Mouse (Mus musculus) lung, postnatal 0 days (tissue): ENCODE data around the gene Ttc38. TPM values are rescaled to one million over a fixed set of nuclear protein-coding genes. Genes with fewer than 3 reads are reported as not detected.

Experiments used
- ATAC-seq: fragments of 200-750 bp; cut with Nextera tagmentation; 2 replicates; pipeline ENCODE4 v1.8.0; 2017; ENCODE audit warnings: moderate library complexity
- DNase-seq: peaks from one replicate; pipeline ENCODE4 v3.0.0-alpha.2; 2016; ENCODE audit warnings: low spot score
- H3K27ac ChIP-seq: fragments of 300-500 bp; sonication (generic); 2 replicates; pipeline ENCODE4 v1.5.1; 2014; ENCODE audit warnings: antibody characterized with exemption, mild to moderate bottlenecking, low read length, mixed read lengths
- H3K27me3 ChIP-seq: fragments of 300-500 bp; sonication (generic); replicated peaks from 2 replicates; pipeline ENCODE4 v1.6.1; 2014; ENCODE audit warnings: low read length, mixed read lengths; ENCODE audit not compliant: insufficient read depth
- H3K36me3 ChIP-seq: fragments of 300-500 bp; sonication (generic); 2 replicates; pipeline ENCODE4 v1.6.1; 2014; ENCODE audit warnings: low read length, mixed read lengths; ENCODE audit not compliant: insufficient read depth
- H3K4me1 ChIP-seq: fragments of 300-500 bp; sonication (generic); 2 replicates; pipeline ENCODE4 v1.6.1; 2014; ENCODE audit warnings: antibody characterized with exemption, low read depth, low read length, mixed read lengths; ENCODE audit not compliant: insufficient read depth
- H3K4me2 ChIP-seq: fragments of 300-500 bp; sonication (generic); replicated peaks from 2 replicates; pipeline ENCODE4 v1.6.1; 2014; ENCODE audit warnings: low read depth, mild to moderate bottlenecking, low read length, moderate library complexity, mixed read lengths
- H3K4me3 ChIP-seq: fragments of 300-500 bp; sonication (generic); 2 replicates; pipeline ENCODE4 v1.5.1; 2014; ENCODE audit warnings: low read depth, low read length
- H3K9ac ChIP-seq: fragments of 300-500 bp; sonication (generic); replicated peaks from 2 replicates; pipeline ENCODE4 v1.6.1; 2014; ENCODE audit warnings: low read depth, mild to moderate bottlenecking
- H3K9me3 ChIP-seq: fragments of 300-500 bp; sonication (generic); 2 replicates; pipeline ENCODE4 v1.6.1; 2016; ENCODE audit warnings: low read length, mixed read lengths
- CTCF ChIP-seq: IDR thresholded peaks from 2 replicates; pipeline ENCODE4 v1.5.1; 2016; ENCODE audit warnings: antibody characterized with exemption, mild to moderate bottlenecking
- EP300 ChIP-seq: IDR thresholded peaks from 2 replicates; pipeline ENCODE4 v1.6.1; 2016; ENCODE audit warnings: antibody characterized with exemption, mild to moderate bottlenecking, control low read depth
- WGBS: fragments of 180-500 bp; shearing (Covaris S2); extraction: QIAGEN DNeasy Blood & Tissue Kit; methylation state at CpG from one replicate; pipeline ENCODE4 v1.1.7; 2014; 5-methylcytosine and 5-hydroxymethylcytosine counted together
- polyA plus RNA-seq: library from polyadenylated mRNA; unstranded; fragments of >200 nt; fragmentation: Nextera tagmentation; extraction: Ambion mirVana; gene quantifications from 2 replicates; pipeline ENCODE4 v1.2.1, GENCODE M21; 2015

Ttc38 gene
- polyA plus RNA-seq, 1 experiment from 2014 or later, result 8.7 TPM

DNA sequence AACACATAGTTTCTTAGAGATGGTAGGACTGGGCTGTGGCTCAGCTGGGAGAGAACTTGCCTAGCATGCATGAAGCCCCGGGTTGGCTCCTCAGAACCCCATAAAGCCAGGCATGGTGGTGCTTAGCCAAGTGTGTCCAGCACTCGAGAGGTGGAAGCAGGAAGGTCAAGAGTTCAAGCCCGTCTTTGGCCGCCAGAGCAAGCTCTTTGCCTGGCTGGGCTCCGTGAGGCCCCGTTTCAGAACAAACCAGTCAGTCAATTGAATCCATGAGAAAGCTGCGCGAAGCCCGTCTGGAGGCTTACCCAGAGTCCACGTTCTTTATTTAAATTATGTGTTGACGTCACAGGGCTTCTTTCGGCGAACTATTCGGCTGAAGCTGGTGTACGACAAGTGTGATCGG is 43.5 kb upstream of the Ttc38 start:
- DNase-seq (no peak), ATAC-seq (no peak)
- Histone ChIP-seq H3K27me3 (no peaks in the 10 kb centered on the region), H3K4me1 (no peaks in the 10 kb centered on the region), H3K9me3 (no peaks in the 10 kb centered on the region), H3K36me3 (no peaks in the 10 kb centered on the region), H3K9ac (no peak overlapping the region), H3K4me2 (no peak overlapping the region), H3K4me3 (no peak overlapping the region), H3K27ac (no peak overlapping the region)
- WGBS, result 64% methylated on average over 16 of the region's 16 CpGs
- TF ChIP-seq CTCF (no peak), EP300 (no peak)

DNA sequence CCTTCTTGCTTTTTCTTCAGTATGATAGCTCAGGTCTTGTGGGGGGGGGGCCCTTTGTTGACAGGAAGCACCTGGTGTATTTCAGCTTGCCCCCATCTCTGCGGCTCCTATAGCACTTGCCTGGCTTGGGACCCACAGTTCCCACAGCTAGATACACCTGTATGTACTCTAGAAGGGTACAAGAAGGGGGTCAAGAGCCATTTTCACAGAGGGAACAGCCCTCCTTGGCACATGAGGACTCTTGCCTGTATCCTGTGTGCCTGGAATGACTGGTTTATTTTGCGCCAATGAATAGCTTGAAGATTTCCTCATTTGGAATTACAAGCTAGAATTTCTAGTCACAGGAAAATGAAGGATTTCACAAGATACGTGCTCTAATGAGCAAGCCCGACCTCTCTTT is 40.7 kb upstream of the Ttc38 start:
- peak; percentile 85 for DNase-seq
- H3K27me3 ChIP-seq, result no peaks in the 10 kb centered on the region
- 46% methylated on average over 4 of the region's 4 CpGs for WGBS
- H3K4me2 ChIP-seq, result no peak overlapping the region
- no peaks in the 10 kb centered on the region for H3K9me3 ChIP-seq
- 0 out of 2 replicates have a peak overlapping the region, but pooled peaks have one; percentile 44 for H3K27ac ChIP-seq
- TF ChIP-seq EP300 (peak; percentile 74), CTCF (no peak)
- H3K4me3 ChIP-seq, result no peak overlapping the region
- no peak overlapping the region for H3K9ac ChIP-seq
- H3K36me3 ChIP-seq, result no peaks in the 10 kb centered on the region
- no peaks in the 10 kb centered on the region for H3K4me1 ChIP-seq
- peak; percentile 92 for ATAC-seq

DNA sequence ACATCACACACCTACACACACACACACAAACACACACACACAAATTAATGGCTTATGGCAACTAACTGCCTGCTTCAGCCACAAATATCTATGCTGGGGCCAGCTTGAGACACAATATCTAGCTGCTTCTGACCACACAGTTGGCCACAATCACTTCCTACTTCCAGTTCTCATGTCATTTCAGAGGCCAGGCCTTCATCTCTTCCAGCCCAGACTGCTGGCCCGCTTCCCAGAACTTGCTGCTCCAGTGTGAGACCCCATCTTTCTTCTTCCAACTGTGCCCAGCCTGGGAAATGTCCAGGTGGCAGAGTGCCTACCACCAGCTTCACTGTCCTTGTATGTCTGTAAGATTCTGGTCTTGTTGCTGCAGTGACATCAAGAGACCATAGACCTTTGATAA is 39.3 kb upstream of the Ttc38 start:
- Histone ChIP-seq H3K36me3 (no peaks in the 10 kb centered on the region), H3K4me3 (no peak overlapping the region), H3K4me1 (no peaks in the 10 kb centered on the region), H3K4me2 (no peak overlapping the region), H3K27ac (no peak overlapping the region), H3K27me3 (no peaks in the 10 kb centered on the region), H3K9me3 (no peaks in the 10 kb centered on the region), H3K9ac (no peak overlapping the region)
- no peak for ATAC-seq
- WGBS, result 50% methylated on average over 1 of the region's 1 CpGs
- no peak for TF ChIP-seq EP300
- no peak for TF ChIP-seq CTCF
- DNase-seq, result no peak

DNA sequence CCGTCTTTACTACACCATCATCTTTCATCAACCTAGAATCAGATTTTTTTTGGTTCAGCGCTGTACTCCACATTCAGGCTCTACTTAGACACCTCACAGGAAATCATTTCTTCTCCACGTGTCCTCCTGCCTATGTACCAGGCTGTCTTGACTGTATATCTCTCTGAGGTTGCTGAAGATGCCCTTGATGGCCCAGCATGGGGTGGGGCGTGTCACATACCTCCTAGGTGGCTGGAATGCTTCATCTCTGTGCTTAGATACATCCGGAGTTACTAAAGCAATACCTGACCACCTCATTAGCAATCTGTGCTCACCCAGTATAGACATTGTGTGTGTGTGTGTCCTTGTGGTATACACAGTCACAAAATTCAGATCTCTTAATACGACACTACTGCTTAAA is 36.6 kb upstream of the Ttc38 start:
- TF ChIP-seq CTCF, result no peak
- Histone ChIP-seq H3K27me3 (no peaks in the 10 kb centered on the region), H3K27ac (no peak overlapping the region), H3K4me2 (no peak overlapping the region), H3K36me3 (no peaks in the 10 kb centered on the region), H3K9ac (no peak overlapping the region), H3K9me3 (no peaks in the 10 kb centered on the region), H3K4me3 (no peak overlapping the region), H3K4me1 (no peaks in the 10 kb centered on the region)
- DNase-seq, result no peak
- 74% methylated on average over 6 of the region's 6 CpGs for WGBS
- ATAC-seq, result no peak

DNA sequence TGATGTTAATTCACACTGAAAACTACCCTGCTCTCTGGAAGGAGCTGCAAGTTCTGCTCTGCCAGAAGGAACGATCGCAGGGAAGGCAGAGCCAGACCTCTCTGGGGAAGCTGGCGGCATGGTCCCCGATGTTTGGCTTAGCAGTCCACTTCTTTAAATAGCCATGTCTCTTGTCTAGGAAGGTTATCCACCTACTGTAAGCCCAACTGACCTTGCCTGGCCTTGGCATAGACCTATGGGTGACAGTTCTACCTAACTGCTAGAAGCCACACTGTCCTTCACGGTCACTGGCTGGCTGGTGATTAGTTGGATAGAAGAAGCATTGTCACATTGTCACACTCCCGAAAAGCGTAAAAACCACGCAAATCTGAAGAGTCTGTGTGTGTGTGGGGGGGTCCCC is 33.4 kb upstream of the Ttc38 start:
- Histone ChIP-seq H3K36me3 (no peaks in the 10 kb centered on the region), H3K4me2 (no peak overlapping the region), H3K27ac (no peak overlapping the region), H3K27me3 (no peaks in the 10 kb centered on the region), H3K9me3 (no peaks in the 10 kb centered on the region), H3K9ac (no peak overlapping the region), H3K4me1 (no peaks in the 10 kb centered on the region), H3K4me3 (no peak overlapping the region)
- no peak for ATAC-seq
- no peak for DNase-seq
- TF ChIP-seq EP300, result no peak
- TF ChIP-seq CTCF, result no peak
- 94% methylated on average over 8 of the region's 8 CpGs for WGBS

DNA sequence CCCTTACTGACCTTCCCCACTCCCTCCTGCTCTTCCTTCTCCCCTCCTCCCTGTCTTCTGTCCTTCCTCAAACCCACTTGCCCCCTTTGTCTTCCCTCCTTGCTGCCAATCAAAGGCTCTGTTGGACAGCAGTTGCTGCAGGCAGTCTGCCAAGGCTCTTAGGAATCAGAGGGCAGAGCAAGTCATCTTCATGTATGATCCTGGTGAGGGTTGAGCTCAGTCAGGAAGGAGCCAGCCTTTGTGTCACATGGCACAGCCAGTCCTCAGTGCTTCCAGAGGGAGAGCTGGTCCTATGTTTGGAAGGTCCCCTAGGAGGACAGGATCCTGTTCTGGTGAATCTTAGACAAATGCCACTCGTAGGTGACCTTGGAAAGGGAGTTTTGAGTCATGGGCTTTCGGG is 29.2 kb upstream of the Ttc38 start:
- TF ChIP-seq EP300, result no peak
- TF ChIP-seq CTCF, result no peak
- Histone ChIP-seq H3K27ac (no peak overlapping the region), H3K4me3 (no peak overlapping the region), H3K9ac (no peak overlapping the region), H3K27me3 (no peaks in the 10 kb centered on the region), H3K9me3 (no peaks in the 10 kb centered on the region), H3K36me3 (no peaks in the 10 kb centered on the region; the same call in 1 of the 2 replicates), H3K4me2 (no peak overlapping the region), H3K4me1 (no peaks in the 10 kb centered on the region)
- 80% methylated on average over 2 of the region's 2 CpGs for WGBS
- DNase-seq (no peak), ATAC-seq (no peak)

DNA sequence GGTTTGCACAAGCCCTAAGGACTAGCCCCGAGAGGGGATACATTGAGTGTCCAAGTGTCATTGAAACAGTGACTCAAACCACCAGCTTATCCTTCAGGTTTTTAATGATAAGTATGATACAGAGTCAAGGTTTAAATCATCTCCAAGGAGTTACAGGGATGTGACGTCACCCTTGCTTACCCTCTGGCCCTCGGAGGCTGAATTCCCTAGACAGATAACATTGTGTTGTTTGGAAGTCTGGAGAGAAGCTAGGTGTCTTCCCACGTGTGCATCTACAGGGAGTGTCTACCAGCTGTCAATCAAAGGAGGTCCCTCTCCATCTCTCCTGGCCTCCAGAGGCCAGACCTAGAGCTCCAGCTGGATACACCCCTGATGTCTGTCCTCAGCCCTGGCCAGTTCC is 25.2 kb upstream of the Ttc38 start:
- no peak overlapping the region for H3K27ac ChIP-seq
- H3K36me3 ChIP-seq, result no peaks in the 10 kb centered on the region; the same call in 1 of the 2 replicates
- no peak overlapping the region for H3K4me3 ChIP-seq
- H3K4me2 ChIP-seq, result no peak overlapping the region
- WGBS, result 64% methylated on average over 4 of the region's 4 CpGs
- H3K4me1 ChIP-seq, result 0 out of 2 replicates have a peak, but pooled peaks cover 5% of the 10 kb centered on the region
- ATAC-seq, result no peak
- TF ChIP-seq EP300, result no peak
- no peak for TF ChIP-seq CTCF
- no peaks in the 10 kb centered on the region for H3K27me3 ChIP-seq
- no peaks in the 10 kb centered on the region for H3K9me3 ChIP-seq
- H3K9ac ChIP-seq, result no peak overlapping the region
- DNase-seq, result no peak
